In genomic region chr2:146623052-146623451, GRCm38 (mm10) we compare ENCODE assay signal across 16 mouse cellular contexts.
"Had no signal": no experiment of that assay in that cellular context is flagged by ENCODE, and none has a peak within 500 bp of the region (broad histone marks: within the 10 kb centered on the region; RNA-seq: fewer than 3 reads in every experiment).

No protein-coding gene starts in this region.

- H3K9ac ChIP-seq: intestine, embryonic 15.5 days; limb, embryonic 15.5 days; lung, embryonic 15.5 days; neural tube, embryonic 13.5 days had no signal

- H3K4me1 ChIP-seq: intestine, embryonic 15.5 days; limb, embryonic 15.5 days; lung, embryonic 15.5 days; neural tube, embryonic 13.5 days had no signal

- H3K9me3 ChIP-seq: intestine, embryonic 15.5 days; limb, embryonic 15.5 days; lung, embryonic 15.5 days; neural tube, embryonic 13.5 days had no signal

- H3K27me3 ChIP-seq: intestine, embryonic 15.5 days; limb, embryonic 15.5 days; lung, embryonic 15.5 days had no signal

- DNase-seq: kidney, adult 18-20 months; kidney, postnatal 36 days; layer of hippocampus, adult 9-11 months; layer of hippocampus, postnatal 36 days; lung, postnatal 14 days; retina, postnatal 1 day; right cerebral cortex, postnatal 4 days; spleen, adult 18-20 months; thymus, postnatal 14 days had no signal

- H3K36me3 ChIP-seq: intestine, embryonic 15.5 days; limb, embryonic 15.5 days; lung, embryonic 15.5 days; neural tube, embryonic 13.5 days had no signal

- H3K4me3 ChIP-seq: intestine, embryonic 15.5 days; limb, embryonic 15.5 days; lung, embryonic 15.5 days; neural tube, embryonic 13.5 days had no signal

- H3K4me2 ChIP-seq: intestine, embryonic 15.5 days; limb, embryonic 15.5 days; lung, embryonic 15.5 days; midbrain, embryonic 11.5 days; neural tube, embryonic 13.5 days had no signal

- ATAC-seq: intestine, embryonic 15.5 days; midbrain, embryonic 16.5 days had no signal

- H3K27ac ChIP-seq: intestine, embryonic 15.5 days; kidney, postnatal 0 days; limb, embryonic 15.5 days; lung, embryonic 15.5 days; neural tube, embryonic 13.5 days had no signal
